Mouse (Mus musculus): ENCODE results near the gene Vamp3. TPM values are rescaled to one million over a fixed set of nuclear protein-coding genes. Genes with fewer than 3 reads are reported as not detected.
"Not testable (repeated sequence)": the region's sequence is repeated elsewhere in the genome, so short reads cannot be mapped to it uniquely, and the experiment has no call there.

Vamp3 gene
- total RNA-seq, 2 experiments from 2014 or later = 30.4 to 30.7 TPM

GRCm38 (mm10) chr4:151044944-151045570 is 12.7 kb downstream of the Vamp3 start:
- DNase-seq (ENCODE audit: low spot score in 2 of 2) = peak; percentile 35 to 85

GRCm38 (mm10) chr4:151044037-151044943 is 13.5 kb downstream of the Vamp3 start, which contains the start of gene Per3:
Gene Per3 (minus strand): TSS chr4:151044665.
- peak; percentile 95 to 99 for DNase-seq (ENCODE audit: low spot score in 2 of 2)

- DNase-seq (ENCODE audit: low spot score in 2 of 2) = no peak
These were observed 14.5 kb downstream of the Vamp3 start for GRCm38 (mm10) chr4:151043281-151043680.

GRCm38 (mm10) chr4:151041506-151041905 is 16.3 kb downstream of the Vamp3 start:
- peak in 1 of 2 experiments; percentile 35 for DNase-seq (ENCODE audit: low spot score in 2 of 2)

- no peak for DNase-seq (ENCODE audit: low spot score in 2 of 2)
These were observed 20.0 kb downstream of the Vamp3 start for GRCm38 (mm10) chr4:151037800-151038199.

- no peak for DNase-seq (ENCODE audit: low spot score in 2 of 2)
These were observed 21.2 kb downstream of the Vamp3 start for GRCm38 (mm10) chr4:151036521-151036920.

GRCm38 (mm10) chr4:151027001-151027400 is 30.8 kb downstream of the Vamp3 start:
- DNase-seq (ENCODE audit: low spot score in 2 of 2) = peak in 1 of 2 experiments; percentile 48

- DNase-seq (ENCODE audit: low spot score in 2 of 2) = no peak
These were observed 33.6 kb downstream of the Vamp3 start for GRCm38 (mm10) chr4:151024152-151024551.

GRCm38 (mm10) chr4:151017356-151017755 is 40.4 kb downstream of the Vamp3 start:
- not testable (repeated sequence) for DNase-seq (ENCODE audit: low spot score in 2 of 2)

- DNase-seq (ENCODE audit: low spot score in 2 of 2) = no peak
These were observed 41.8 kb downstream of the Vamp3 start for GRCm38 (mm10) chr4:151015946-151016345.

GRCm38 (mm10) chr4:151010316-151010715 is 47.4 kb downstream of the Vamp3 start:
- DNase-seq (ENCODE audit: low spot score in 2 of 2) = no peak

GRCm38 (mm10) chr4:151006945-151007344 is 50.8 kb downstream of the Vamp3 start:
- DNase-seq (ENCODE audit: low spot score in 2 of 2) = peak; percentile 9 to 62

- no peak for DNase-seq (ENCODE audit: low spot score in 2 of 2)
These were observed 52.0 kb downstream of the Vamp3 start for GRCm38 (mm10) chr4:151005656-151006318.

GRCm38 (mm10) chr4:151001397-151001796 is 56.4 kb downstream of the Vamp3 start:
- no peak for DNase-seq (ENCODE audit: low spot score in 2 of 2)

GRCm38 (mm10) chr4:150998626-150999025 is 59.1 kb downstream of the Vamp3 start:
- no peak for DNase-seq (ENCODE audit: low spot score in 2 of 2)

Other genes starting within 250 kb of the Vamp3 start
- 10 to 100 TPM; 45.7 to 60.5 TPM for gene Errfi1, start 204.0 kb downstream of the Vamp3 start, total RNA-seq (2021)
- 100 to 1,000 TPM; 241 to 256 TPM for gene Park7, start 143.5 kb downstream of the Vamp3 start, total RNA-seq (2021)
- under 1 TPM; 0.82 to 0.89 TPM for gene Tnfrsf9, start 143.4 kb downstream of the Vamp3 start, total RNA-seq (2021)
- gene Uts2, start 60.9 kb downstream of the Vamp3 start, total RNA-seq (2021) = not detected
- gene Per3, start 13.3 kb downstream of the Vamp3 start, total RNA-seq (2021) = 10 to 100 TPM; 25.9 to 30.3 TPM
- gene Gm13090, start 31.6 kb upstream of the Vamp3 start, total RNA-seq (2021) = not detected

All from layer of hippocampus, adult 18-20 months (tissue).